Mouse (Mus musculus) ovary, adult 18-20 months (tissue): ENCODE data around the gene Bcas1.

ENCODE experiments used
- DNase-seq: peaks from one replicate; pipeline ENCODE4 v3.0.0; 2022; ENCODE audit warnings: low spot score, mixed read lengths

Gene Bcas1

DNA sequence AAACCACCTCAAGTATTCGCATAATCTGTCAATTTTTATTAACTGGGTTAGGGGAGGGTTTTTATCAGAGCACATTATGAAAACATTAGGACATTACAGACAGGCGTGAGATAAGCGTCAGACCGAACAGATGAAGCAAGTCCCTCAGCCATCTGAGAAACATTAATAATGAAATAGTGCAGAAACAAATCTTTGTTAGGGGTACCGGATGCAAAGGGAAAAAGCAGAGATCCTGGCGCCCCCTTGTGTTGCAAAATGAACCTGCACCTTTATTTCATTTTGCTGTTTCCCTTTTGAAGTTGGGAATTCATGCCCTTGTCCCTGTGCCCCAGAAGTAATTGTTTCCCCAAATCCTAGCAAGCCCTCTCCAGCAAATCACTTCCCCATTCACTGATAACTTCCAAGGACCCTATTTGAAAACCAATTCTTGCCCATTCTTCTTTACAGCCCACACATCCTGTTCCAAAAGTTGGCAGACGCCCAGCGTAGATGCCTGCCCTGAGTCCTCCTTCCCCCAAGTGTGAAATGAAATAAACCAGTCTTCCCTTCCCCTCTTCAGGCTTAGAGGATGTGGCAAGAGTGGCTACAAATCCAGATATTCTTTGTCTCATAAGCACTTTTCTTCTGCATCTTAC, 80.4 kb downstream of the Bcas1 start:
- no peak for DNase-seq

DNA sequence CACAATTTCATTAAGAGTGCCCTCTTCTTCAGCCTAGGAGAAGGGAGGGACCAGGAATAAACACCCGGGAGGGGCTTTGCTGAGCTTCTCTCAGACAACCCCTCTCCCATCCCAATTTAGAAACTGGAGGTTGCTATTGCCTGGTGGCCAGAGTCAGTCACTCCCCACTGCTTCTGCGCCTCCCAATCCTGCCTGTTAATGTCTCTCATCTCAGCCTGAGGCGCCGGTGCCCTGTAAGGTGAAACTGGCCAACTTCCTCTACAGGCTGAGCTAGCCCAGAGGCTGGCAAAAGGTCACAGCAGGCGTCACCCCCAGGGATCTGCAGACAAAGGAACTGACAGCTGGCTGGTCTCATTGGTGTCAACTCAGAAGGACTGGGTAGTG, 82.2 kb downstream of the Bcas1 start:
- DNase-seq = no peak

DNA sequence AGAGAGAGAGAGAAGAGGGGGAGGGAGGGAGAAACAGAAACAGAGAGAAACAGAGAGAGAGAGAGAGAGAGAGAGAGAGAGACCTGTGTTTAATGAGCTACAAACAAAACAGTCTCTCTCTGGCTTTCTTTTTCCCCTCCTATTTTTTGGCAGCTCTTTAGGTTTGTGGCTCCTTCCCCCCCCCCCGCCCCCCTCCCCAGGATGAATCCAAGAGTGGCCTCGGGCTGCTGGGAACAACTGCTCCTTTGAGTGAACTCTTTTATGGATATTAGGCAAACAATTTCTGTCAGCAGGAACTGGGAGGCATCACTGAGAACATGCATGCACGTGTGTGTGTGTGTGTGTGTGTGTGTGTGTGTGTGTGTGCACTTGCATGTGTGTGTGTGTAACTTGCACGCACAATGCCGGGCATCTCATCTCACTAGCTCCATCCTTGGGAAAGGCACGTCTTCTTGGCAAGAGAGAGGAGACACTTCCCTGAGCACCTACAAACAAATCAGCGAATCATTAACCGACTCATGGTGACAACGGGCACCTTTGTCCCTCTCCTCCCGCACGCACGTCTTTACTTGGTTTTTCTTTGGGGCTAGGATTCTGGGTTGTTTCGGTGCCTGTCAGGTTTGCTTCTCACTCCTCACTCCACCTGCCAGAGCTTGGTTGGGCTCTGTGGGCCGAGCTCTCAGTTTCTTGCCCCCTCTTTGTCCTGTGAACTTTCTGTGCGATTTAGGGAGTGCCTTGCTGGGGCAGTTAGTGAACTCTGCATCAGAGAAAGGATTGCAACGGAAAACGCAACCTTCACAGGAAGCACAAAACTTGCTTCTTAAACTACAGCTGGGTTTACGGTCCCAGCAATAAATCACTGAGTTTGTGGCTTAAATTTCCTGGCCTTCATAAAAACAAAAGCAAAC, 82.9 kb downstream of the Bcas1 start:
- DNase-seq = no peak

DNA sequence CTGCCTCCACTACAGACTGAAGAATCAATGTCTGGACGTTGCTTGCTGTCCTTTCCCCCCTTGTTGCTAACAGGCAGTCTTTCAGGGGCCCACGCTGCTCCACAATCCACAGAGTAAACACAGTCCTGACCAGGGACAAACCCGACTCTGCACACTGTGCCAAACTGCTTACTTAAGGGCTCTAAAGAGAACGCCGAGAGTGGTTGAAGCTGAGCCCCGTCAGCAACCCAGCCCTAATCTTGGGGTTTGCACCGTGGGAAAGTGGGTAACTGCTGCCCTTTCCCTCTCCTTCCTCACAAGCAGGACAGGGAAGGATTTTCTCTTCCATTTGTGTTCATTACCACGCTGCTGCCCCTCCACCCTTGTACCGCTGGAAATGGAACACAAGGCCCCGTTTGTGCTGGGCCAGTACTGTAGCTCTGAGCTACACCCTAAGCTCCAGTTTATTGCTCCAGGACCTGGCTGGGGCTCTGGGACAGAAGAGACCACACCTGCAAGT, 83.8 kb downstream of the Bcas1 start:
- no peak for DNase-seq

DNA sequence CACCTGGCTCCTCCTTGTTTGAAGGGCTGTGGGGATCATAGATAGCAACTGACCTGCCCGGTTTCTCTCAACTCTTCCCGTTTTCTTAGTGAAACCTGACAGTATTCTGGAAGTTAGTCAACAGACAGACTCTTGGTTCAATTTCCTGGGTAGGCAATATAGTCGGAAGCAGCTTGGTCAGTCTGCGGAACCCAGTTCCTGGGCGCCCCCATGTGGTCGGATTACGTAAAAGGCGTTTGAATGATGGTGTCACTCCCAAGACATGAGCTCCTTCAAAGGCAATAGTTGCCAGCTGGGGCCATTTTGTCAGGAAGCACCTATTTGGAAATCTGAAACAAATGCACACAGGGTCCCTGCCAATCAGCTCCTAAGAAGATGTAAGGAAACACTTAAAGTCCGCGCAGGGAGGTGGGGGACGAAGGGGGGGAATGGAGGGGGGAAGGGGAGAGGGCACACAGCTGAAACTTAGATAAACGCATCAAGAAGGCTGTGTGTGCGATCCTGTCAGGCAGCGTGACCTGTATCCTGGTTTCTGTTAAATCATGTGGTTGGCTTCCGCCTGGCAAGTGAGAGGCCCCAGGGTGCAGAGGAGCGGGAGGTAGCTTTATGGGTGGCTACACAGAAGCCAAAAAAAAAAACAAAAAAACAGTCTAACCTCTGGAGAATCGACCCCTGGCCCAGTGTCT, 84.4 kb downstream of the Bcas1 start:
- no peak for DNase-seq

DNA sequence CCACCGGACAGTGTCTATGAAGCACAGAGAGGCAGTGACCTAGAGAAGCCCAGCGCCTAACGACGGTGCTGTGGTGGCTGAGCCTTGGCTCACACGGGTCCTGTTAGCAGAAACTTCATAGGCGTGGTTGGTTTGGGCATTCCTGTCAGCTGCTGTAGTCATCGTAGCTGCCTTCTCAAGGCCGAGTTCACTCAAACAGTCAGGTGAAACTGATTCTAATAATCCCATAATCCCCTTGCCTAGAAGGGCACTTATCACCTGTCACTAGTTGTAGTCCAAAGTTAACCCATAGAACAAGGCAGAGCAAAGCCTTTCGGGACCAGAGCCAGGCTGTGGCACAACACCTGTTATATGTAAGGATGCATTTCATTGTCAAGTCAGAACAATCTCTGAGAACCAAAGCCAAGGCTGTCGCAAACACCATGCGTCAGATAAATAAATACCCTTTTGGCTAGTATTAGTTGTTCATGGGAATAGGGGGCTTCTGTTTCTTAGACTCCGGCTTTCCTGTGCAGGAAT, 85.3 kb downstream of the Bcas1 start:
- no peak for DNase-seq

DNA sequence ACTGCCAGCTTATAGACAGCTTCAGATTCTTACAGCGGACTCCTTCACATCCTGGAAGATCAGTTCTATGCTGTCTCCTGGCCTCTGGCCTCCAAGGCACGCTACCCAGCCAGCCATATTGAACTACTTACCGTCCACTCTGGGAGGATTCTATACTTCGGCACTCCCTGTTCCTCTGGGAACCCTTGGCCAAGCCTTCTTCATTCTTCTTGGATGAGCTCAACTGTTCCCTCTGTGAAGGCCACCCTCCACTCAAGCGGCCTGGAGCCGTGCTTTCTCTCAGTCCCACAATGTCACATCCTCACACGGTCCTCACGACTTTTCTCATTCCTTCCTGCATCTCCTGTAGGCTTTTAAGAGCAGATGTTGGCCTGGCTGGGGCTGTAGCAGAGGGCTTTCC, 86.5 kb downstream of the Bcas1 start:
- no peak for DNase-seq

DNA sequence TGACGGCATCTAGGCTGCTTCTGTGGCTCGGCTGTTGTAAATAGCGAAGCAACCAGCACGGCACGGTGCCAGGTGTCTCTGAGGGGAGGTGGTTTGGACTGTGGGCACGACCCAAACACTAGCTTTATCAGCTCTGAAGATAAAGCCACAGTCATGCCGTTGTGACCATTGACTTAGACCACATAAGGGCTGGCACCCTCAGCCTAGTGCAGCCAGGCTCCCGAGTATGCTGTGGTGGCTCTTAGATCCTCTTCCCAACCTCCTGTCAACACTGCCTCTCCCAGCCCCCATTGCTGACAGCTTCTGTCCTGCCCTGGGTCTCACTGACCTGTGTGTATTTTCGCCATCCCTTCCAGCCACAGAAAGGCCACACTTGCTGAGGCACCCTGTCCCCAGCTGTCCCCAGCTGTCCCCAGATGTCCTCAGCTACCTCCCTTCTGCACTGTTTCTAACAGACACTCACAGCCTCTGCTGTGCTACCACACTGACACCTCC, 91.3 kb downstream of the Bcas1 start:
- no peak for DNase-seq

DNA sequence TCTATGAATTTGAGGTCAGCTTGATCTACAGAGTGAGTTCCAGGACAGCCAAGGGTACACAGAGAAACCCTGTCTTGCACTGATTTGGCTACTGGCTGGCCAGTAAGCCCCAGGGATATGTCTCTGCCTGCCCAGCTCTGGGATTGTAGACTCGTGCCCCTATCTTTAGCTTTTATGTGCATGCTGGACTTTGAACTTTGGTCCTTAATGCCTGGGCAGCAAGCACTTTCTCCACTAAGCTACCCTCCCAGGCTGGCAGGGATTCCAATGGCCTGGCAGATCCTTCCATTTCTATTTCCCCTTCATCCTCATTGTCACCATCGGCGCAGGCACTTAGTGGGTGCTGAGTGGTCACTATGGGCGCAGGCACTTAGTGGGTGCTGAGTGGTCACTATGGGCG, 92.5 kb downstream of the Bcas1 start:
- no peak for DNase-seq

DNA sequence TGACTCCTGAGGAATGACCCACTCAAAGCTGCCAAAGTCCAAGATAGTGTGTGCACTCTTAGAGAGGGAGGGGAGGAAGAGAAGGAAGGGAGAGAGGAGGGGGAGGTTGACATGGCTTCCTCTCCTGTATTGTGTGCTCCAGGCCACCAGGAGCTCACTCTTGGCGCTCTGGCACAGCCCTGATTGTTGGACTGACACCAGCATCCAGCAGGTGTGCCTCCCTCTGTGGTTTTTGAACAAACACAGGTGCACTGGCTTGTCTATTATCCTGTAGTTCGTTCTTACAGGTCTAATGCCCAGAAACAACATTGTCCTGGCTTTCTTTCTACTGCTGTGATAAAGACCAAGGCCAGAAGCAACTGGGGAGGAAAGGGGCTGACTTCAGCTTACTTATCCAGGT, 95.8 kb downstream of the Bcas1 start:
- no peak for DNase-seq

DNA sequence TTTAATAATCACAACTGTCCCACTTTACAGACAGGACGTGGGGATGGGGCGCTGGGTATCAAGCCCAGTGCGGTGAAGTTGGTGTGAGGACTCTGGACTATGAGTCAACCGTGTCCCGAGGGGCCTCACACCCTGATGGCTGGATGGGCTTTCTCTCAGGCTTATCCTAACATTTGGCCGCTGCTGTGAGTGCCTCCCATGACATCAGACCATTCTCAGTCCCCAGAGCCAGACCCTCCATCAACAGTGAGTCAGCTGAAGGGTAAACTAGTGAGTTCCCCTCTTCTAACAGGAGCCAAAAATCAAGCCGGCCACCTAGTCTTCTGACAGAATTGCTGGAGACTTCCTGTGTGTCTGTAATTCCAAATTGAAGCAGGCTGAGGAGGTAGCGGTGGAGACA, 97.2 kb downstream of the Bcas1 start:
- DNase-seq = no peak

DNA sequence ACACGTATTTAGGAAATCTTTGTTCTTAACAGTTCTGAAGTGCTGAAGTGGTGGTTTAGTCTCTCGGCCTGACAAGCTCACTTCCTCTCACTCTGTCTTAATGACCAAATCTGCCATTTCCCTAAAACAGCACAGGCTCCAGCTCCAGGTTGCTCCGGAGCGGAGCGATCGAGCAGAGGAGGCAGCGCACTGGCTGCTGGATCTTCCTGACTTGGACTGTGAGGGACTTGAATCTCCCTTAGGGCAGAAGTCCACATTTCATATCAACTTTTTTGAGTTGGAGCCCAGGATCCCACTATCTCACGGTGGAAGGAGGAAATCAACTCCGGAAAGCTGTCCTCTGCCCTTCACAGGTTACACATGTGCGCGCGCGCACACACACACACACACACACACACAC, 97.7 kb downstream of the Bcas1 start:
- no peak for DNase-seq

DNA sequence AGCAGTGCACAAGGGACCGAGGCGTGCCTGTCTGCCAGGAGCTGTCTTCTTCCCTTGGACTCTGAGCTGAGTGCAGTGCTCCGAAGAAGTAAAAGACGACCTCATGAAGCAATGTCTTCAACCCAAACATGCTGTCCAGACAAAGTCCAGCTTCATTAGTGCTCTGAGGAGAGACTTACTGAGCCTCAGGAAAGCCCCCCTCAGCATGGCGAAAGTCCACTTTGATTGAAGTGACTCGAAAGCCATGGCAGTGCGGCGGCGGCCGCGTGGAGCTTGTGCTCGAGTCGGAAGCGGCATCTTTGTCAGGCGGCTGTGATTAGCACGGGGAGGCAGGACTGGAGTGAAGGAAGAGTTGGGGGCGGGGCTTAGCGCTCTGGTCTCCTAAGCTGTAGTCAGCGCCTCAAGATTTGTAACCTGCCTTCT, 103.7 kb downstream of the Bcas1 start:
- peak; percentile 40 for DNase-seq

DNA sequence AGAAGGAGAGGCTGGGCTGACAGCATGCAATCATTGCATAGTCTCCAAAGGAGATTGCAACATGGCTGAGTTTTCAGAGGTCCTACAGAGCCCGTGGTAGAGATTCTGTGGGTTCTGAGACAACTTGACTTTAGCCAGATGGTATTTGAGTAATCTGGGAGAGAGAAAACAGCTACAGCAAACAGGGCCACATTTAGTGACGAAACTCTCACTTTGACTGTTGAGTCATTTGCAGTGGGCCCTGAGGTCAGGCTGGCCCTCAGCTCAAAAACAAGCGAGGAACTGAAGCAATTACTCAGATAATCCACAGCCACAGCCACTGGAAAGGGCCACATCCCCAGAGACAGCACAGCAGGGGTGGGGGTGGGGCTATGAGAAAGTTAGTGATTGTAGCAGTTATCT, 105.6 kb downstream of the Bcas1 start:
- peak; percentile 40 for DNase-seq

DNA sequence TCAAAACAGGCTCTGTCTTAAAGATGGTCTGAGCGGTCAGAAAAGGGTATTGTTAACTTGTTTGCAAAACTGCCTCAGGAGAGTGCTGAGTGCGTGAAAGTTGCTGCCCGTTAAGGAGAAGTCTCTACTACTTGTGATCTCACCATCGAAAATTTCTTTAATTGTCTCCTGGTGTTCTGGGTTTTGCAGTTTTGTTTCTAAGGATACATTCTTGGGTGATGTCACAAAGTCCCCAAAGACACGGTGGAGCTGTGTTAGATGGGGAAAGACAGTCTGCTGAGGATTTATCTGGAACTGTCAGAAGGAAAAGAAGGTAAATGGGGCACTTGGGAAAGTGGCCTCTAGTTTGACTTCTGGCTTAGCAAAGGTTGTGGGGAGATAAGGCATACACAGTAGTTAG, 106.1 kb downstream of the Bcas1 start:
- no peak for DNase-seq

DNA sequence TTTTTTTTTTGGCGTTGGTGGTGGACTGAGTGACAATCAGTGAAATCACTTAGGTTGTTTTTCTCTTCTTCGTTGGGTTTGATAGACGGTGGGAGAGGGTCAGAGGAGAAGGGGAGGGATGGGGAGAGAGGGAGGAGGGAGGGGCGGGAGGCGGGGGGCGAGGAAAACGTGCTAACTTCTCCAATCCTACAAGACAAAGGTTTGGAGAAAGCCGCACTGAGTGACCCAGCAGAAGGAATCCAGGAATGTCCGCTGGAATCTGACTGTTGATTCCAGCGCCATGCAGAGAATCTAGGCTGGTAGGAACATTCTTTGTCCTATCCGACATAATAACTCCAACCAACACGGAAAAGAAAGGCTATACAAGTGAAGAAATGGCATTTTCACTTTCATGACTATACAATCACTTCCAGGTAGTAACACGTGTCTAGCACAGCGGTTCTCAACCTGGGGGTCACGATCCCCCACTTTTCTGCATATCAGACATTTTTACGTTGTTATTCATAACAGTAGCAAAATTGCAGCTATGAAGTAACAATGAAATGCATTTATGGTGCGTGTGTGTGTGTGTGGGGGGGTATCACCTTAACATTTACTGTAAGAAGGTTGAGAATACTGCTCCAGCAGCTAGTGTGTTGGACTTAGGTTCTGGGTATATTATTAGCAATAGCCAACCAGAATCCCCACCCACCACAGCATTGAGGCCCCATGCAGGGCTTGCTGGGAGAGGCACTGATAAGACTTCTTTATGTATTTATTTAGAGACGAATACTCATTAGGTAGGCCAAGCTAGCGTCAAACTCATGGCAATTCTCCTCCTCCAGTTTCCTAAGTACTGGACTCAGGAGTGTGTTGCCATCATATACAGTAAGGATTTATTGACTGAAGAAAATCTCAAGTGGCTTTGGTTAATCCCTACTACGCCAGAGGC, 107.8 kb downstream of the Bcas1 start:
- no peak for DNase-seq

DNA sequence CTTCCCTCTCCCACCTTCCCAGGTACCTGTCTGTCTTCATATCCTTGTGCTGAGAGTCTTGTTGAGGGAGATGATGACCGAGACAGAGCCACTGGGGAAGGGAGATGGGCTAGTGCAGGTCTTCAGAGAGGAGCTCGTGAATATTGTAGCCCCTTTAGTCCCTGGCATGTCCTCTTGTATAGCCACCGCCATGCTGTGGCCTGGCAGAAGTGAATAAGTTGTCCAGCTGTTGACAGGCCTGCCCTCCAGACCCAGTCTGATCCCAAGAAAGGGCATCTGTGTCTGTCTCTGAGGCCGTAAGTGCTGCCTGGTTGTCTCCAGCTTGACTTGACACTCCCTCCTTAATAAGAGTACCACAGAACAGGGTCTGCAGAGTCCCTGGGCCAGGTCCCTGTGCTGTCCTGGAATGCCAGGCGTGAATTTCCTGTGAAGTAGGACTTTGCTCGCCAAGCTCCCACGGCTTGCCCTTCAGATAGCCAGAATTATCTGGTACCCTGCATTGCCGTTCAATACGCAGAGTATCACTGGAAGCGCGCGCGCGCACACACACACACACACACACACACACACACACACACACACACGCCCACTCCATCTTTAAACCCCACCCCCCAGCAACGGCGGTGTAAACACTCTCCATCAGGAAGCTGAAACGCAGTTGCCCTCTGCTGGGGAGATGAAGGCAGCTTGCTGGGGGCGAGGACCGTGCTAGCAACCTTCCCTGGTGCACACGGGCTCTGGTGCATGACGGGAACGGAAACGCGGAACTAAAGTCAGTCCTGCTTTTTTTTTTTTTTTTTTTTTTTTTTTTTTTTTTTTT, 108.7 kb downstream of the Bcas1 start:
- peak; percentile 92 for DNase-seq

DNA sequence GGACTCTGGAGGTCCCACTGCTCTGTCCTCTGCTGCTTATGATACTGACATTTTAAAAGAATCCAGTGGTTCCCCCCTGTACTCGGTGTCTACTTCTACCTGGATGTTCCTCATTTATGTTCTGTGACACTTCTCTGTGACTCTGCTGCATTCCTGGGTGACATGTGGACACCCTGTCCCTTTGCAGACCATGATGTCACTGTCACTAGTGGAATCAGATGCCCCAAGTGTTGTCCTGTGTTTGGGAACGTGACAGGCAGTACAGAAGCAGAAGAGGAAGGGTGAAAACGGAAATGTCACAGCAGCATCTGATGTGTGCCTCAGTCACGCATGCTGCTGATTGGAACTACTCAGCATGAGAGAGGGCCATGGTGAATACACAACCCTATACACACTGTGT, 110.9 kb downstream of the Bcas1 start:
- DNase-seq = no peak

DNA sequence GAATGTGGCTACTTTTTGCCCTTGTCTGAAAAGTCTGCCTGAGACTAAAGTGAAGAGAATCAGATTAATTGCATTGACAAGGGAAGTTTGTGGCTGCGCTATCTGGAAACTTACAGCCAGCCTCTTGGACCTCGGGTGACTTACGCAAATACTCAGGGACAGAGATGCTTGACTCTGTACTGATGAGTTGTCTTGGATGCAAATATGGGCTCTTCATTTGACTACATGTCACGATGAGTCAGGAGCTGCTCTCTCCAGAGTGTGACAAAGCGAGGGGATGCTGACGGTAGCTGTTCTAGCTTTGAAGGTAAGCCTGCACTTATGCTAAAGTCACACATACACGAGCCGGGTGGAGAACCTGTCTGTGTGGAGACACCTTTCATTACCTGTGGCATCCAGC, 111.3 kb downstream of the Bcas1 start:
- DNase-seq = no peak

DNA sequence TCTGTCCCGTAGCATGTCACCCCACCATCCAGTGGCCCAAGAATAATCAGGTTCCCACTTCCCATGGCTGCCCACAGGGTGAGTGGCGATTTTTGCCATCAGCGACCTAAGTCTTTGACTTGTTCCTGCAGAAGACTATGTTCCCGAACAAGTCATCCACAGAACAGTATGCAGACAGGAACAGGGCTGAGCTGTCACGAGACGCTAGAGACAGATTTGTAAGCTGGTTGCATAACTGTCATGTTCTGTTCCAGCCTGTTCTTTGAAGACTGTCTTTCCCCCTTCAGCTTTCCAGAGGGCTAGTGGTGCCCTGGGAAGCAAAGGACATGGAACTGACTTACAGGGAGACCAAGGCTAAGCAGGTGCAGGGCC, 116.7 kb downstream of the Bcas1 start:
- no peak for DNase-seq
